Mouse (Mus musculus): ENCODE data around the gene Cux1. TPM values are rescaled to one million over a fixed set of nuclear protein-coding genes. Genes with fewer than 3 reads are reported as not detected.
A peak's percentile ranks its signal among the peaks of the same experiment; 100 is the strongest.

The Cux1 gene
- total RNA-seq, 2 experiments from 2014 or later: 49.8 to 52.4 TPM

DNA sequence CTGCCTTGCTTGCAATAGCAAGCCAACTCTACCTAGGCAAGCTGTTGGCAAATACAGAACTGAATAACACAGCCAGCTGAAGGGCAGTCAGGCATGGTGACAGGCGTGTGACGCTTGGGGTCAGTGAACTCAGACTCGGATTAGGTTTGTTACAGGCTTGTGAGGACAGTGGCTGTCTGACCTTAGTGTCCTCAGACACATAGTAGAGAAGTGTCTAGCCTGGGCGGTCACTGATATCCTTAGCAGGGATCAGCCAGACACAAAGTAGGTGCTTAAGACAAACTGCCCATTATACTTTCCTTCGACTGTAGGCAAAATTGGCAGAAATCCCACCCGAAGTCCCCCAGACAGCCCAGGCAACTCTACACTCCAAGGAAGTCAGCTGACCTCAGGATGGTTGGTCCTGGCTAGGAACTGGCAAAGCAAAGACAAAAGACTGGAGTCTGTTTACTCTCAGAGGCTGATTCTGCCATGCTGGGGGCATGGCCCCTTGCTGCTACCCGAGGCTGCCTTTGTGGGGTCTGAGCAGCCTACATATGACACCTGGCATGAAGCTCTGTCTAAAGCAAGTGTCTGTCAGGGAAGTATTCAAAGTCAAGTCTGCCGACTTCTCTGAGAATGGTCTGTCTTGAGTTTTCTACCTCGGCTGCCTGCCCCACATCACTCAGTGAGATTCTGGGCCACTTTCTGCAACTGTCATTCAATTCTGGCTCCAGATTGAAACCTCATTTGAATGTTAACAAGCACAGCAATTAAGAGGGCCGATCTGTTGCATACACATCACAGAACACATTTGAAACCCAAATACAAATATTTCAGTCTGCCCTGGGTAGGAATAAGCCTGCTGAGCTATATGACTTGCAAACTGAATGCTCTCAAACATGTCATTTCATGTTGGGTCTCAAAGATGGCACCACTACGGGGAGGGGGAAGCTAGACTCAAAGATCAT lies 124.8 kb downstream of the Cux1 start:
- peak in 1 of 2 experiments; percentile 60 for DNase-seq (ENCODE audit: low spot score in 2 of 2)

DNA sequence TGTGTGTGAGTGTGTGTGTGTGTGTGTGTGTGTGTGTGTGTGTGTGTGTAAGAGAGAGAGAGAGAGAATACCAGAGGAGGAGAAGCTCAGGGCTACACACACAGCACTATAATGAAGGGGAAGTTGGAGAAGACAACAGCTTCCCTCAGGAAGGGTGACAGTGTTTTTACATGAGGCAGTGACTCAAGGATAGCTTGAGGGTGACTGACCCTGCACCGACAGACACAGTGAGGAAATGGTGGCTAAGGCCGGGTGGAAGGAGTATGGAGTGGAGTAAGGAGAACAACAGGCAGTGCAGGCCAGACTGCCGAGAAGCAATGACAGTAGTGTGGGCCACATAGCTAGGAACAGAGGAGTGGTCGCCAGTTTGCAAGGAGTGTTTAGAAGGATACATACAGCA lies 137.6 kb downstream of the Cux1 start:
- no peak for DNase-seq (ENCODE audit: low spot score in 2 of 2)

DNA sequence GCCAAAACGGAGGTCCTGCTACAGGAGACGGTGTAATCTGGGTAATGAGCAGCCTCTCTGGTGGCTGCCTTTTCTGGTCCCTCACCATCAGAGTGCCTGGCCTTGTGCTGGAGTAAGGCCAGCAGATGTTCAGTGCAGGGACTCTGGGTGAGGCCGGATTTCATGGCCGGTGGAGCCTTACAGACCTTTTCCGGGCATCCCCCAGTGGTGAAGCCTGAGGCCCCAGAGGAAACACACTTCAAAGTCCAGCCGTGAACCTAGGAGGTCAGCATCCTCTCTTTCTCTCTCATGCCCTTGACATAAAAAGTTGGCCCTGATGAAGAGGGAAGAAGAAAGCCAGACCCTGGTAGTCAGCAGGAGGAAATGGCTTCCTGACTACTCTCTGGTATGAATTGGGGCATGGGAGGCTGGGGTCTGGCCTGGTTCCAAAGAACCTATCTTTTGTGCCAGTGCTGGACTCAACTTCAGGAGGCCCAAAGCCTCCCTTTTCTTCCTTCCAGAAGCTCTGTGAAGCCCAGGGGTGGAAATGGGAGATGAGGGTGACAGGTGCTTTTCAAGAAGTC lies 138.7 kb downstream of the Cux1 start:
- DNase-seq (ENCODE audit: low spot score in 2 of 2): no peak

DNA sequence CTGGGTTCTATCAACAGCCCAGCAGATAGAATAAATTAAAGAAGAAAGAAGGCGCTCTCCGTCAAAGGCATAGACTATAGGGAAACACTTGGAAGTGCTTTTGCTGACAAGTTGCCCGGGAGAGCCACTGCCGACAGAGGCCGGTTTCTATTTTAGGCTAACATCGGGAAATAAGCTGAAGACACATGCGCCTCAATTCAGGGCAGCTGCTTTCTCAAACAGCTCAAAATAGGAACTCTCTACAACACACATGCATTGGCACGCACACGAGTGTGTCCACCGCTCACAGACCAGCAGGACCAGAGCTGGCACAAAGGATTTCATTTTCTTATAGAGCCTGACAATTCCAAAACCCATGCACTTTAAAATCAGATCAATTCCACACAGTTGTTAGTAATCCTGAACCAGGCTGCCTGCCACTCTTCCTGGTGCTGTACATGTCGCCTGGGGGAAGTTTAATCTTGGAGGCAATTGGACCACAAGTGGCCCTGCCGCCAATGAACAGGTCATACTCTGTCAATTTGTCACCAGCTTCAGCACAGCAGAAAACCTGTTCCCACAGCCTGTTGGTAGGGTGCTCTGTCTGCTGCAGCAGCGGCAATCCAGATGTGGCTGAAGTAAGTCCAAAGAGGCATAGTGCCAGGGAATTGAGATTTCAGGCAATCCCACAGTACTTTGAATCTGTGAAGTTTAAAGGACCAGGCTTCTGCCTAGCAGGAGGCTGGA lies 139.4 kb downstream of the Cux1 start:
- DNase-seq (ENCODE audit: low spot score in 2 of 2): peak in 1 of 2 experiments; percentile 11

DNA sequence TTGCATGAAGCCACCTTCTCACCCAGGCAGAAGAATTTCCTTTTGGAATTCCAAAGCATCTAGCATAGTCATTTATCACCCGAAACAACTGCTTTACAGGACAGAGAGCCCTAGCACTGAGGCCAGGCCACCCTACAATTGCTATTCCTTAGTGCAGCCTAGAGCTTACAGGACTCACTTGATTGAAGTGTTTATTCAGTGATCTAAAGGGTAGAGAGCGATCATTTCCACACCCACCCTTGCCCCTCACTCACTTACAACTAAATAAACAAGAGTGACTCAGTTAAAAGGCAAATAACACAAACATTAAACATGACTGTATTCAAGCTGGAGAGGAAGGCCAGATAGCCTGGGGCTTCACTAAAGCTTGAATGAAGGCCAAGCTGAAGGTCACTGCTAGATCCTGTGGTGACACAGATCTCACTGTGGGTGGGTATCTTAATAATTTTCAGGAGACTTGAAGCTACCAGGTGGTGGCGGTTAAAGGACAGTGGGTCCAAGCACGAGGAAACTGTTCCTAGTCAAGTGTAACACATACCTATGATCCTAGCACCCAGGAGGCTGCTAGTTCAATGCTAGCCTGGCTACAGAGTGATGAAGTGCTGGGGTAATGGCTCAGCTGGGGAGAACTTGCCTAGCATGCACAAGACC lies 140.0 kb downstream of the Cux1 start:
- DNase-seq (ENCODE audit: low spot score in 2 of 2): no peak

DNA sequence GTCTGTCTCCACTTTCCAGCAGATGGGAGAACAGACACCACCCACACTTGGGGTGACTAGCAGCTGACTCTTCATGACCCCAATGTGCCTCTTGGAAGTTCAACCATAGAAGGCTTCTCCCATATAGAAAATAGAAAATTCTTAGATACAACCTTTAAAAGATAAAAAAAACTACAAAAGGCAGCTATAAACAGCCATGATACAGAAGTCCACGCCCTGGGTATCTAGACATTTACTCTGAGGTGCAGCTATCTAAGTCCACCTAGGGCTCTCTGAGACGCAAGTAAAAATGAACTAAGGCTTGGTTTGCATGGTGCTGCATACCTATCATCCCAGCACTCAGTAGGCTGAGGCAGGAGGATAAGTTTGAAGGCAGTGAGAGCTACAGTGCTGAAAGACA lies 144.3 kb downstream of the Cux1 start:
- no peak for DNase-seq (ENCODE audit: low spot score in 2 of 2)

DNA sequence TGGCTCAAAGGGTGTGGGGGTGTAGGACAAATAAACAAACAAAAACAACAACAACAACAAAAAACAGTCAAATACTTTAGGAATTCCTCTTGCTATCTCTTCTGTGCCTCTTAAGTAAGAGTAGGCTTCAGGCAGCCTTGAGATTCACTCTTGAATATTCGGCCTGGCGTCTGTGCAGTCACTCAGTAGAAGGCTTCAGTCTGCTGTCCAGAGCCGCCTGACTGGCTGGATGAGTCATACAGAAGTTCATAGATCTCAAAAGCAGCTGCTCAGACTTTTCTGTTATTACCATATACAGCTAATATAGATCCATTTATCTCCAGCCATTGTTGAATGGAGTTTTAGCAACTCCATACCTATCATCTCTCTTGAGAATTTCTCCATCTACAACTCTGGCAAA lies 145.4 kb downstream of the Cux1 start:
- DNase-seq (ENCODE audit: low spot score in 2 of 2): no peak

DNA sequence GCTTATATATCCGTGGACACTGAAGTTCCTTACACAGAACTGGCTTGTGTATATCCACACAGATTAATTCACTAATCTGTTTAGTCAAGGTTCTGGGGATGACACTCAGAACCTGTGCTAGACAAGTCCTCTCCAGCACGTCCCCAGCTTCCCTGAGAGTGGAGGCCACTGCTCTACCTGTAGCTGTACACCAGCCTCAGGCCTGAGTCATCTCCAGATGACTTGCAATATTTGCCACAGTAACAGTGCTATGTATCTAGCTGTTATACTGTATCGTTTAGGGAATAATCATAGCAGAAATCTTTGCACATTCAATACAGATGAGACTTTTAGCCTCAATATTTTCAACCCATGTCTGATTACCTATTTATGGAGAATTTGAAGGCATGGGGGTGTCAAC lies 146.0 kb downstream of the Cux1 start:
- DNase-seq (ENCODE audit: low spot score in 2 of 2): no peak

DNA sequence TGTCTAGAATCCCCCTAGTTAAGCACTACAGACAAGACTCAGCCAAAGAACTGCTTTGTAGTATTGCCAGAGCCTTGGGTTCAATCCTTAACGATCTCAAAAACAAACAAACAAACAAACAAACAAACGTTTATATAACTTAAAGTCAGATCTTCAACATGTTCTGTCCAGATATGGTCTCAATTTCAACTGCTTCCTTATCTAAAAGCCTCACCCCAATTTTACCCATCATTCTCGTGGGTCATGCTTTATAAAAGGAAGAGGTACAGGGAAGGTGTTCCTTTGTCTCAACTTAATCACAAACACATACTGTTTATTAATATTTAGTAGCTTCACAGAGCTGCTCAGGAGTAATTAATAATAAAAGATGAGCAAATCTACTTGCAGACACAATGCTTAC lies 146.9 kb downstream of the Cux1 start:
- no peak for DNase-seq (ENCODE audit: low spot score in 2 of 2)

DNA sequence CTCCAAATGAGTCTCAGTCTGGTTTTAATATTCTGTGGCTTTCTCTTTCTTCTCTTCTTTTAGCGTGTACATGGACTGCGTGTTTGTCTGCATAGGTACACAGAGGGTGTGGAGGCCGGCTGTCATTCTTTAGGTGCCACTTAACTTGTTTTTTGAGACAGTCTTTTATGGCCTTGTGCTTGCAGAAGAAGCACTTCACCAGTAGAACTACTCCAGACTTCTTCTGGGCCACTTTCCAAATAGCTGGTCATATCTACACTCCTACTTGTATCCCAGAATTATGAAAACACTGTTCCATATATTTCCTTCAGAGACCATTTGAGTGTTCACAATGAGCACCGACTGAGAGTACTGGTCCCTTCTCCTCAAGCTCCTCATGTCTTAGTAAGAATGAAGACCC lies 149.4 kb downstream of the Cux1 start:
- DNase-seq (ENCODE audit: low spot score in 2 of 2): no peak

DNA sequence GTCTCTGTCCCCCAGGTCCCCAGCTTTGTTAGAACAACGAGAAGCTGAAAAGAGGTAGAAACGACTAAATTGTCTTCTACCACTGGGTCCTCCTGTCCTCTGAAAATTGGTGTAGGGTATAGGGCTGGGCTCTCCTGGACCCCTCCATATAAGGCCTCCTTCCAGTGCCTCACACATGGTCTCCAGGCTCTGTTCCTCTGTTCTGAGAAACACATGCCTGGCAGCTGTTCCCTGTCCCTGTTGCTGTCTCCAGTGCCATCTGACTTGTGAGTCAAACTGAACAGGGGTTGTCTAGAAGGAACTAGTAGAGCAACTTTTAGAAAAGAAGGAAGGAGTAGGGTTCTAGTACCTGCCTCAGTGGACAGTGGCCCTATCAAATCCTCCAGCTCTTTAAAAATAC lies 152.8 kb downstream of the Cux1 start:
- DNase-seq (ENCODE audit: low spot score in 2 of 2): no peak

DNA sequence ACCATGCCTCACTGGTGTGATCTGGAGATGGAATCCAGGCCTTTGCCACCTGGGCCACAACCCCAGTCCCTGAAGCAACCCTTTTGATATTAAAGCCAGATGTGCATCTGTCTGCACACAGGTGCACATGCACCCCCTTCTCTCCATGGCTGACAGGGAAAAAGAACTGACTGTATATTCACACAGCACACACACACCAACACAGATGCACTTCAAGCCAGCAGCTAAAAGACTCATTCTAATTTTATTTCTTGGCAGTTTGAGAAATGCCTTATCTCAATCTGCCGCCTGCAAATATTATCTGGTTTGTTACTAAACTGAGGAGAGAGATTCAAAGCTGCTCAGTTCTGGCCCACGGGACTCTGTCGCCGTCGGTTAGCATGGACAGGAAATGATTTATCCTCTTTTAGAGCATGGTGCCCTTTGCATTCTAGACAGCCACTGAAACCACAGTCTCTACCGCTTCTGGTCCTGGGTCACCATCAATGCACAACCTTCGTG lies 156.6 kb downstream of the Cux1 start:
- DNase-seq (ENCODE audit: low spot score in 2 of 2): peak in 1 of 2 experiments; percentile 28

DNA sequence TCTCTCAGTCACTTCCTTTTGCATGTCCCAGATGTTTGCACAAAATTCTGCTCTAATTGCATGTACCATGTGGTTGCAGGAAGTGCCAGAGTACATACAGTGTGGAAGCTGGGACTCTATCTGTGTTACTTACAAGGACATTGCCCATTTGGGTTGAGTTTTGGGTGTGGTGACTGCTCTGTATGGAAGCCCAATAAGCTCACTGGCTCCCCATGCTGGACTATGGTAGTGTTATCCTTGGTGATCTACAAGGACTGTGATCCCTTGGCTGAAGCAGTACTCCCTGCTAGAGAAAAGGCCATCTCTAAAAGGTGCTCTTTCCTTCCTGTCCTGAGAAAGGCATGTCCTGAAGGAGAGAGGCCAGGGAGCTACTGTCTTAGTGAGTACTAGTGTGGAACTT lies 160.9 kb downstream of the Cux1 start:
- no peak for DNase-seq (ENCODE audit: low spot score in 2 of 2)

DNA sequence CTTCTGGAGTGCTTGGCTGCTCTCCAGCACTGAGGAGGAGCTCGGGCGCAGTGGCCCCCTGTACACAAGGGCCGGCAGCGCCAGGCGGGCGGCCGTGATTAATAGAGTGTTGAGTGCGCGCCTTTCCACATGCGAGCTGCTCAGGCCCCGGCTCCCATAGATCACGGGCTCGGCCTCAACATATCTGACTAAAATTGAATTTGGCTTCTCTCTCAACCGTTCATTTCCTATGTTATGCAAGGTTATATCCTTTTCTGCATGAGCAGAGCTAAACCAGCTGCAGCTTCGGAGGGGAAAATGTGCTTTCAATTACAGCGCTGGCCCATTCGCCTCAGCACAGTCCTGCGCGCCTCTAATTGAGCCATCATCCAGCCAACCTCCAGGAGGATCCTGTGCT lies 163.7 kb downstream of the Cux1 start:
- no peak for DNase-seq (ENCODE audit: low spot score in 2 of 2)

DNA sequence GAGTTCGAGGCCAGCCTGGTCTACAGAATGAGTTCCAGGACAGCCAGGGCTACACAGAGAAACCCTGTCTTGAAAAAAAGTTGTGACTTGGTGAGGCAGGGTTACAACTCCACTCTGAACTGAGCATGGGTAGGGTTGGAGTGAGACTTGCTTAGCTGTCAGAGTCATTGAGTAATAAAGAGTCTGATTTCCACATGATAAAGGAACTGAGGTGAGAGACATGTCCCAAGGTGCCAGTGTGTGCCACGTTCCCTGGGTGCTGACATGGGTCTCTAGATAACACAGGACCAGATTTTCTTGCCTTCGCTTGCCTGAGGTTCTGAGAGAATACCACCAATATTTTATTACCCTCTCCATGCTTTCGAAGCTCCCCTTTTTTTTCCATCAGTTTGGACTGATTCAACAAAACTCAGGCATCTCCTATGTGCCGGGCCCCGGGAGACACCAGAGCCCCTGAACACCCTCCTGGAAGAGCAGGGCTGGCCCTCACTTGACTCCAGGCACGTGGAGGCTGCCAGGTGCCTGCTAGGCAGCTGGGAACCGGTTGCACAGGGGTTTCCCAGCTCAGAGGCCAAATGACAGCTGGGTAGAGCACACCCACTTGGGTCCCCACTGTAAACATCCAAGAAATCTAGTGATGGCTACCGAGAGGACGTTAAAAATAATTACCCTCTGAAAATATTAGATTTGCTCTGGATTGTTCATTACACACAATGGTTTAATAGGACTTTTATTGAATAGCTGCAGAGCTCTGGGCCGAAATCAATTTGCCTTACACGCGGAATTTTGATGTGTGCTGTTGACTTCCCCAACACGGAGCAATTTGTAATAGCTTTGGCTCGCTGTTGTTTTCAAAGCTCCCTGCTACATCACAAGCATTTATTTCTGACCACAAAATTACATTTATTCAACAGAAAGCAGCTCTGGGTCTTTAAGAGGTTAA lies 164.4 kb downstream of the Cux1 start:
- no peak for DNase-seq (ENCODE audit: low spot score in 2 of 2)

DNA sequence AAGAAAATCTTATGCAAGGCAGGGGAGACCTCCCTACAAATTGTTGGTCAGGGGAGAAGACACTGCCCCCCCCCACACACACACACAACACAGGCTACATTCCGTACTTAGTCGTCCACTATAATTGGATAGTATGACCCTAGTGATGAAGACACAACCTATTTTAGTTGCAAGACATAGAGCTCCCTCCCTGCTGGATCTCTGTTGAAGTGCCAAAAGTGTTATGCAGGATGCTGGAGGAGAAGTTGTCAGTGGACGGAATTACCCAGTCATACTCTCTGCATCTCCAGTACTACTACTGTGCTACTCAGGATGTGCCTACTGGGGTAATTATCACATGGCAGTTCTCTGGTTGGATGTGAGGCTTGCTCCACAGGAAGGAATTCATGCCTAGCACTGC lies 168.6 kb downstream of the Cux1 start:
- DNase-seq (ENCODE audit: low spot score in 2 of 2): no peak

DNA sequence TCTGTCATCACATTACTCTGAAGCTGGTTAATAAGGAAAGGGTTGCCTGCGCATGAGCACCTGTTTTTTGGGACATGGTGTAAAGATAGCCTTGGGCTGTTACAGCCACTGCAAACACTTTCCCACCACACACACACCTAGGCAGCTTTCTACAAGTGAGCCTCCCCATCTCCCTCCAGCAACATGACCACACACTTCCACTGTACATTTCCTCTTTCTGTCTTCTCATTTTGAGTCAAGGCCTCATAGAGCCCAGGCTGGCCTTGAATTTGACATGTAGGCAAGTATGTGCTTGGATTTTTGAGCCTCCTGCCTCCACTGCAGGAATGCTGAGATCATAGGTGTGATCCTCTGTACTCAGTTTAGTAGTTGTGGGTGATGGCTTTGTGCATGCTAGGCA lies 170.6 kb downstream of the Cux1 start:
- DNase-seq (ENCODE audit: low spot score in 2 of 2): no peak

DNA sequence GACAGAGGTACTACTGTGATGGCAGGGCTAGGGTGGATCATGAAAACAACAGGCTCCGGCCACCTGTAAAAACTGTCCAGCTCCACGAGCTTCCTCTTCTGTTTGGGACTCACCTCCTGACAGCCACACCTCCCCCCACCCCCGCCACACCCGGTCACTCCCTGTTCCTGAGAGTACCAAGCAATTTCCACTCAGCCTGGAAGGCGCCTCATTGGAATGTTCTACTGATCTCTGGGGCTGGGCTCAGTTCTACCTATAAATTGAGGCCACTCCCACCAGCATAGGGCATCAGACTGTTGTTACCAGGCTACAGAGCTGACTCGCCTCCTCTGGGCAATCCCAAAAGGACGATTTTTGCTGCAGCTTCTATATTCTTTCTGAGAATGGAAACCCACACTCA lies 171.0 kb downstream of the Cux1 start:
- DNase-seq (ENCODE audit: low spot score in 2 of 2): no peak

DNA sequence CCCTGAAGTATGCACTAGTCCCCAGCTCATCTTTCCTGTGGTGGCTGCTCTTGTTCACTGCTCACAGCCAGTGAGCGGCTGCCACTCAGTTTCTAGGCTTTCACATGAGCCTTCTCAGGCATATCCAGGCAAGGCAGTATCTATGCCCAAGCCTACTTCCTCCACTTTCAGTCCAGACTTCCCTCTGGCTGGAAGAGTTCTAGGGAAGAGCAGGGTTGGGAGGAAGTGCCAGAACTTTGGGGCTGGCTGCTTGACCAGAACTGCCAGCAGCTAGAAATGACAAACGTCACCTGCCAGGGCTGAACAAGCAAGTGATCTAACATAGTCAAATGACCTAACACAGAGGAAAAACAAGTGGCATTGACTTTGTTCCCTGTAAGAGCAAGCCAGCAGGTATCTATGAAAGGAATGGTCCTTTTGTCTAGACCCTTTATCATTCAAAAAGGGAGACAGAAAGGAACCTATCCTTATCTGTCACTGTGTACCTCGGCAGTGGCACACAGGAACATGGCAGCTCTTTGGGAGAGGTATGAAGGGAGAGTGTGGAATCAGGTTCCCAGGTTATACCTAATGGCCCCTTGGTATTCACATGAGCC lies 171.6 kb downstream of the Cux1 start:
- no peak for DNase-seq (ENCODE audit: low spot score in 2 of 2)

All from layer of hippocampus, postnatal 14 days (tissue).